Mouse (Mus musculus): ENCODE measurements around the gene Dst. TPM values are rescaled to one million over a fixed set of nuclear protein-coding genes. Genes with fewer than 3 reads are reported as not detected.

Dst gene
- polyA plus RNA-seq, 1 experiment from 2014 or later: 26.9 TPM

- Histone ChIP-seq H3K27ac (ENCODE audit: low read depth, low read length) (no peak overlapping the region), H3K4me2 (no peak overlapping the region), H3K36me3 (ENCODE audit: control insufficient read depth, insufficient read depth, low read length) (no peaks in the 10 kb centered on the region), H3K27me3 (ENCODE audit: control insufficient read depth, insufficient read depth, low read length) (no peaks in the 10 kb centered on the region), H3K4me1 (ENCODE audit: control insufficient read depth, insufficient read depth, low read length) (peaks cover 8% of the 10 kb centered on the region; the same call in 1 of the 2 replicates), H3K9me3 (replicated peaks; ENCODE audit: control insufficient read depth, low read length) (no peaks in the 10 kb centered on the region), H3K4me3 (ENCODE audit: low read depth, low read length) (no peak overlapping the region), H3K9ac (ENCODE audit: low read depth, low read length) (no peak overlapping the region)
- ATAC-seq (replicated peaks; ENCODE audit: insufficient number of reproducible peaks, low FRiP score, low TSS enrichment): no peak
- WGBS (ENCODE audit: insufficient replicate concordance): 82% methylated on average over 6 of the region's 6 CpGs
Observed at GRCm38 (mm10) chr1:33995386-33995785, 87.4 kb downstream of the Dst start.

DNA sequence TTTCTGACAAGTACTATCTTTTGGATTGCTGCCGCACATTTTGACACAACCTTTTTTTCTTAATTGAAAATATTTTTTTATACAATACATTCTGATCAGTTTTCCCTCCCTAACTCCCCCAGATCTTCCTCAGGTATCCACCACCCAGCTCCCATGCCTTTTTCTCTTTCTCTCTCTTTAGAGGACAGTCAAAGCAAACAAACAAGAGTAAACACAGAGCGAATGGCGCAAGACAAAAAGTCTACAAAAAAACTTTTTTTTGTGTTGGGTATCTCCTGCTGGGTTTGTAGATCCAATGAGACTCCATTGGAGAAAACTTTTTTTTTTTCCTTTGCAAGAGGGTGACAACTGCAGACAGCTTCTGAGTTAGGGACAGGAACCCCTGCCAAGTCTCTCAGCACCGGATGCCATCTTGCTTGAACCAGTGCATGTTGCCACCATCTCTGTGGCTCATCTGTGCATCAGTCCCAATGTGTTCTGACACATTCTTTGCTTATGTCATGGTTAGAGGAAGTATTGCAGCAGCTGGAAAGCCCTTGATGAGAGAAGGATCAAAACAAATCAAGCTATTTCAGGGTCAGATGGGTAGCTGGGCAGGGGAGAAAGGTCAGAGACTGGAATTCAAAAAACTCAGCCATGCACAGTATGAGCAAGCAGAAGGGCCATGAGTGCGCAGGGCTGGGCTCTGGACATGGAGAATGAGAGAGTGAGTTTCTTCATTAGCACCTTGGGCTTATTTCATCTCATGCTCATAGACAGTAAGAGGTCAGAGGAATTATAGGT, 88.3 kb downstream of the Dst start:
- H3K4me2 ChIP-seq: no peak overlapping the region
- ATAC-seq (replicated peaks; ENCODE audit: insufficient number of reproducible peaks, low FRiP score, low TSS enrichment): no peak
- no peaks in the 10 kb centered on the region for H3K27me3 ChIP-seq (ENCODE audit: control insufficient read depth, insufficient read depth, low read length)
- no peaks in the 10 kb centered on the region for H3K36me3 ChIP-seq (ENCODE audit: control insufficient read depth, insufficient read depth, low read length)
- H3K9me3 ChIP-seq (replicated peaks; ENCODE audit: control insufficient read depth, low read length): no peaks in the 10 kb centered on the region
- no peak overlapping the region for H3K27ac ChIP-seq (ENCODE audit: low read depth, low read length)
- H3K4me1 ChIP-seq (ENCODE audit: control insufficient read depth, insufficient read depth, low read length): peaks cover 4% of the 10 kb centered on the region; the same call in 1 of the 2 replicates
- WGBS (ENCODE audit: insufficient replicate concordance): 76% methylated on average over 5 of the region's 5 CpGs
- H3K4me3 ChIP-seq (ENCODE audit: low read depth, low read length): no peak overlapping the region
- no peak overlapping the region for H3K9ac ChIP-seq (ENCODE audit: low read depth, low read length)

GRCm38 (mm10) chr1:34002321-34002720, 94.3 kb downstream of the Dst start:
- no peaks in the 10 kb centered on the region for H3K36me3 ChIP-seq (ENCODE audit: control insufficient read depth, insufficient read depth, low read length)
- ATAC-seq (replicated peaks; ENCODE audit: insufficient number of reproducible peaks, low FRiP score, low TSS enrichment): no peak
- WGBS (ENCODE audit: insufficient replicate concordance): 84% methylated on average over 4 of the region's 4 CpGs
- no peaks in the 10 kb centered on the region for H3K4me1 ChIP-seq (ENCODE audit: control insufficient read depth, insufficient read depth, low read length)
- H3K4me2 ChIP-seq: no peak overlapping the region
- H3K27ac ChIP-seq (ENCODE audit: low read depth, low read length): no peak overlapping the region
- no peak overlapping the region for H3K9ac ChIP-seq (ENCODE audit: low read depth, low read length)
- no peak overlapping the region for H3K4me3 ChIP-seq (ENCODE audit: low read depth, low read length)
- H3K27me3 ChIP-seq (ENCODE audit: control insufficient read depth, insufficient read depth, low read length): no peaks in the 10 kb centered on the region
- H3K9me3 ChIP-seq (replicated peaks; ENCODE audit: control insufficient read depth, low read length): no peaks in the 10 kb centered on the region

GRCm38 (mm10) chr1:34002970-34003369, 94.9 kb downstream of the Dst start:
- WGBS (ENCODE audit: insufficient replicate concordance): 24% methylated on average over 9 of the region's 9 CpGs
- Histone ChIP-seq H3K27ac (ENCODE audit: low read depth, low read length) (no peak overlapping the region), H3K36me3 (ENCODE audit: control insufficient read depth, insufficient read depth, low read length) (no peaks in the 10 kb centered on the region), H3K9me3 (replicated peaks; ENCODE audit: control insufficient read depth, low read length) (no peaks in the 10 kb centered on the region), H3K4me1 (ENCODE audit: control insufficient read depth, insufficient read depth, low read length) (no peaks in the 10 kb centered on the region), H3K9ac (ENCODE audit: low read depth, low read length) (no peak overlapping the region), H3K4me3 (ENCODE audit: low read depth, low read length) (no peak overlapping the region), H3K27me3 (ENCODE audit: control insufficient read depth, insufficient read depth, low read length) (no peaks in the 10 kb centered on the region), H3K4me2 (no peak overlapping the region)
- no peak for ATAC-seq (replicated peaks; ENCODE audit: insufficient number of reproducible peaks, low FRiP score, low TSS enrichment)

DNA sequence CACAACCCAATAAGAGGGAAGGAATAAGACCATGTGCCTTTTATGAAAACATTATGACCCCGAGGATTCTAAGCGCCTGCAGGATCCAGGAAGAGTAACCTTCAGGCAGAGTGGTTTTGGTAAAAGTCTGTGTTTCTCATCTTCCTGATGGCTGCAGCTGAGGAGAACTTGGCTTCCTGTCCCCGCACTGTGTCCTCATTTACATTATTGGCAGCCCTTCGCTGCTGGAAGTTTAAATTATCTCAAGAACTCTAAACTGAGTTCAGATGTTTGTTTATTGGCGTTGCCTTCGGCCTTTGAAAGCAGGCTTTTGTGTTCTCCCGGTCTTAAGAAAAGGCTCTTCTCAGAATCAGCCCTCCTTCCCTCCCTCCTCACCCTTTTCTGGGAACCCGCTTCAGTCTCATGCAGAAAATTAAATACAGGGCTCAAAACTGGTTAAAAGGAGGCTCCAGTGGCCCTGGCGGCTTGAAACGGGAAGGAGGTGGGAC, 97.3 kb downstream of the Dst start:
- H3K9me3 ChIP-seq (replicated peaks; ENCODE audit: control insufficient read depth, low read length): no peaks in the 10 kb centered on the region
- no peaks in the 10 kb centered on the region for H3K27me3 ChIP-seq (ENCODE audit: control insufficient read depth, insufficient read depth, low read length)
- no peak for ATAC-seq (replicated peaks; ENCODE audit: insufficient number of reproducible peaks, low FRiP score, low TSS enrichment)
- peak overlapping the region; percentile 56 for H3K4me3 ChIP-seq (ENCODE audit: low read depth, low read length)
- peak overlapping the region; percentile 35; the same call in 1 of the 2 replicates for H3K27ac ChIP-seq (ENCODE audit: low read depth, low read length)
- no peaks in the 10 kb centered on the region for H3K36me3 ChIP-seq (ENCODE audit: control insufficient read depth, insufficient read depth, low read length)
- H3K9ac ChIP-seq (ENCODE audit: low read depth, low read length): peak overlapping the region; percentile 75
- 11% methylated on average over 10 of the region's 10 CpGs for WGBS (ENCODE audit: insufficient replicate concordance)
- no peaks in the 10 kb centered on the region for H3K4me1 ChIP-seq (ENCODE audit: control insufficient read depth, insufficient read depth, low read length)
- peak overlapping the region; percentile 91 for H3K4me2 ChIP-seq

DNA sequence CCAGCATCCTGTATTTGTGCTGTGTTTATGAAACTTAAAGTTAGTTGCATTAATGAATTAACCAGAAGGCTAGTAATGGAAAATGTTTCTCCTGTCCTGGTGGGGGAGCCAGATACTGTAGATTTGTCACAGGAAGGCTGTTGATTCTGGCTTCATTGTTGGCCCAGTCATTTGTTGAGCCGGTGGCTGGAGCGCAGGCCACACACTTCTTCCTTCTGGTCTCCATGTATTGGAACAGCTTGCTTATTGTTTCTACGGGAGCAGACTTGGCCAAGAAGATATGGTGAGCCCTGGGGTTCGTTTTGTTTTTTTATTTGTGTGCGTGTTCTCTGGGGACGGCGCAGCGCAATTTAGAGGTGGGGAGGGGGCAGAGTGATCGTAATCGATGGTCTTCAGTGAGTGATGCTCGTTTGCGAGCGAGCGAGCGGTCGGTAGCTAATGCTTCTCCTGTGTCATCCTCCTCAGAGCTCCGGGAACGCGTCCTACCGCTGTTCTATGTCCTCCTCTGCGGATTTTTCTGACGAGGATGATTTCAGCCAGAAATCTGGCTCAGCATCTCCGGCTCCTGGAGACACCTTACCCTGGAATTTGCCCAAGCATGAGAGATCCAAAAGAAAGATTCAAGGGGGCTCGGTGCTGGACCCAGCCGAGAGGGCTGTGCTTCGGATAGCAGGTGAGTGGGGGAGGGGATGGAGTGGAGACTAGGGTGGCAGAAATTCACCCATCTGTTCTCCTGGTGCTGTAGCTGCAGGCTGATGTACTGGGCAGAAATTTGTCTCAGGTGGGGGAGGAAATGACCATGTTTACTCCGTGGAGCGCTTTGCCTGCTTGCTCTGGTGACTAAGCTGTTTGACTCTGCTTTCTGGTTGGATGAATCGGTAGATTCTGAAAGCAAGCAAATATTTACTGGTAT, 98.0 kb downstream of the Dst start:
- peak overlapping the region; percentile 56 for H3K4me3 ChIP-seq (ENCODE audit: low read depth, low read length)
- no peaks in the 10 kb centered on the region for H3K9me3 ChIP-seq (replicated peaks; ENCODE audit: control insufficient read depth, low read length)
- H3K9ac ChIP-seq (ENCODE audit: low read depth, low read length): peak overlapping the region; percentile 75
- WGBS (ENCODE audit: insufficient replicate concordance): 1% methylated on average over 29 of the region's 29 CpGs
- H3K27me3 ChIP-seq (ENCODE audit: control insufficient read depth, insufficient read depth, low read length): no peaks in the 10 kb centered on the region
- no peaks in the 10 kb centered on the region for H3K36me3 ChIP-seq (ENCODE audit: control insufficient read depth, insufficient read depth, low read length)
- H3K4me1 ChIP-seq (ENCODE audit: control insufficient read depth, insufficient read depth, low read length): peaks cover 3% of the 10 kb centered on the region; the same call in 1 of the 2 replicates
- peak overlapping the region; percentile 91 for H3K4me2 ChIP-seq
- H3K27ac ChIP-seq (ENCODE audit: low read depth, low read length): peak overlapping the region; percentile 35; the same call in 1 of the 2 replicates
- peak; percentile 55; the same call in 1 of the 2 replicates for ATAC-seq (replicated peaks; ENCODE audit: insufficient number of reproducible peaks, low FRiP score, low TSS enrichment)

DNA sequence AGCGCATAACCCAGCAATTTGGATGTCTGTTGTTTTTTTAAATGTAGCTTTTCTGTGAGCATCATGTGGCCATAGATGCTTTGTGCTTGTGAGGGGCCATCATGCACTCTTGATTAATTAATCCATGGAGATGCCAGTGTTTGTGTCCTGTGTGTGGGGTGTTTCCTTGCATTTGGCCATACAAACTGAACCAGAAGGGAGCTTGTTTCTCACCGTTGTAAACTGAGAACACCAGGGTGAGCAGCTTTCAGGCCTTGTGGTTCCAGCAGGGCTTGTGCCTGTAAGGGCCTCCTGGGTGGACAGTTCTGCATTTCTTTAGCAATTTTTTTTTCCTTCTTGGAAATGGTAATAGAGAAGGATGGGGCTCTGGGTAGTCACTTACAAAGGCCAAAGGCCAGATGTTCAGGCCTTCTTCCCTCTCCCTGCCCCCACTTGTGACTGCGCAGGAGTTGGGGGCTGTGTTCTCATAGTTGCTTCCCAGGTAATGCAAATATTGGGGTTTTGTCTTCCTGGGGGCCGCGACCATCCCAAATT, 98.9 kb downstream of the Dst start:
- no peaks in the 10 kb centered on the region for H3K9me3 ChIP-seq (replicated peaks; ENCODE audit: control insufficient read depth, low read length)
- 51% methylated on average over 5 of the region's 5 CpGs for WGBS (ENCODE audit: insufficient replicate concordance)
- no peak for ATAC-seq (replicated peaks; ENCODE audit: insufficient number of reproducible peaks, low FRiP score, low TSS enrichment)
- no peak overlapping the region for H3K4me3 ChIP-seq (ENCODE audit: low read depth, low read length)
- peak overlapping the region; percentile 91 for H3K4me2 ChIP-seq
- no peaks in the 10 kb centered on the region for H3K27me3 ChIP-seq (ENCODE audit: control insufficient read depth, insufficient read depth, low read length)
- H3K36me3 ChIP-seq (ENCODE audit: control insufficient read depth, insufficient read depth, low read length): no peaks in the 10 kb centered on the region
- no peak overlapping the region for H3K9ac ChIP-seq (ENCODE audit: low read depth, low read length)
- H3K27ac ChIP-seq (ENCODE audit: low read depth, low read length): no peak overlapping the region
- peaks cover 3% of the 10 kb centered on the region; the same call in 1 of the 2 replicates for H3K4me1 ChIP-seq (ENCODE audit: control insufficient read depth, insufficient read depth, low read length)

- Histone ChIP-seq H3K4me3 (ENCODE audit: low read depth, low read length) (no peak overlapping the region), H3K9me3 (replicated peaks; ENCODE audit: control insufficient read depth, low read length) (no peaks in the 10 kb centered on the region), H3K4me1 (ENCODE audit: control insufficient read depth, insufficient read depth, low read length) (peaks cover 3% of the 10 kb centered on the region; the same call in 1 of the 2 replicates), H3K27ac (ENCODE audit: low read depth, low read length) (no peak overlapping the region), H3K27me3 (ENCODE audit: control insufficient read depth, insufficient read depth, low read length) (no peaks in the 10 kb centered on the region), H3K4me2 (no peak overlapping the region; the same call in 1 of the 2 replicates), H3K36me3 (ENCODE audit: control insufficient read depth, insufficient read depth, low read length) (no peaks in the 10 kb centered on the region), H3K9ac (ENCODE audit: low read depth, low read length) (no peak overlapping the region)
- 48% methylated on average over 4 of the region's 4 CpGs for WGBS (ENCODE audit: insufficient replicate concordance)
- ATAC-seq (replicated peaks; ENCODE audit: insufficient number of reproducible peaks, low FRiP score, low TSS enrichment): no peak
Observed at GRCm38 (mm10) chr1:34007379-34007778, 99.4 kb downstream of the Dst start.
